Mouse (Mus musculus) embryo, embryonic 9.5 days (tissue): Measurements from ENCODE around the gene Gm17677.

Source experiments
- DNase-seq: peaks from one replicate; pipeline ENCODE4 v3.0.0-alpha.2; 2017; ENCODE audit errors: extremely low spot score

Gm17677 gene

DNA sequence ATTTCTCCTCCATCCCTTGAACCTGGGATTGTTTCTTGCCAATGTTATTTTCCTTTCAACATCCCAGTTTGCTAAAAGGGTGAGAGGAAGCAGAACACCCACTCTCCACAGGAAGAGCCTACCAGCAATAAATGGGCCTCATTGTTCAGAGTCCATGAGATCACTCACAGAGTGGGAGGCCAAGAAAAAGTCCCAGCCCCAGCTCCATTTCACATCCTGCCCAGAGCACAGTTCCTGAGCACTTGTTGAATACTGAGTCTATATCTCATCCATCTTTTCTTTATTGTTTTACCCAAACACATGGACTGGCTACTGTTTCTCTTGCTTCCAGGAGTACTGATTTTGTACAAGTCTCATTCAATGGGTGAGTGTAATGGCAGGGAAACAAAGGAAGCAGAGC, at the start of gene Gm17677:
Gm17677 (plus strand) TSS at position 301 of the 400 bp plus-strand sequence.
- DNase-seq, result no peak

GRCm38 (mm10) chr9:35691924-35692323, 48.9 kb upstream of the Gm17677 start:
- no peak for DNase-seq

- no peak for DNase-seq
These were observed 33.6 kb upstream of the Gm17677 start for GRCm38 (mm10) chr9:35707265-35707664.

DNA sequence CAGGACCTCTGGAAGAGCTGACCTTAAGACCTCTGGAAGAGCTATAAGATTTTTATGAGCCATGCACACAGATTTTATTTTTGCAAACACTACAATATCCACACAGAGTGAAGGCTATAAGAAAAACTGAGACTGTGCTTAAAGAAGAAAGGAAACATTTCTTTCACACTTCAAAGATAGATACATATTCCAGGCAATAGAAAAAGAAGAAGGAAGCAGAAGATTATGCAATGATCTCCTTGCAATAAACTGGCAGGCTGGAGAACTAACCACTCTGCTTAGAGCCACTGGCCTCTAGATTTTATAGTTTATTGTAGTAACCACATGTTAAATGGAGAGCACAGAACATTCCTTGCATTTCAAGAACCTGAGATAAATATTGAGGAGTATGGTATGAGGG, 16.0 kb downstream of the Gm17677 start:
- no peak for DNase-seq

- DNase-seq, result no peak
These were observed 37.2 kb downstream of the Gm17677 start, which contains the start of gene Gm17727 for GRCm38 (mm10) chr9:35778009-35778408. Gm17727 (minus strand) TSS chr9:35778109.

DNA sequence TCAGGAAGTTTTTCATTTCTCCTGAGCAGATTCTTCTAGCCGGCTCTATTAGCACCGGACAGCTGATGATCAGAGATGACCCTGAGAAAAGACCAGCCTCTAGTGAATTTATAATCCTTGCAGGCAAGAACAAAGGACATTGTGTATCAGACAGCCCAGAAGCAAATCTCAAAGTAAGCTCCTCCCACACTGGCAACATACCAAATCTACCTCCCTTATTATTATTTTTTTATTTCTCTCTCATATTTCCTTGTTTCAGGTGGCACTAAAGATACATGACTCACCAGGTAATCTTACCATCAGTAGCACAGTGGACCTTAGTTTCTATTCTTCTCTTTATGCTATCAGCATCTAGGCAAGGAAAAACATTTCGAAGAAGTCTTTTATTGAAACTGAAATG, 49.2 kb downstream of the Gm17677 start, which contains the start of the genes Gm27235 and D730048I06Rik:
Gm27235 (minus strand) TSS at position 101 of the 400 bp plus-strand sequence.
D730048I06Rik (minus strand) TSS at position 112 of the 400 bp plus-strand sequence.
- DNase-seq, result no peak
